Mouse (Mus musculus) lung, postnatal 25 days (tissue): ENCODE data around the gene Rab6b.
A peak's percentile ranks its signal among the peaks of the same experiment; 100 is the strongest.

ENCODE experiments used
- DNase-seq: peaks from one replicate; pipeline ENCODE4 v3.0.0; 2022; ENCODE audit warnings: low spot score

Gene Rab6b

GRCm38 (mm10) chr9:103205786-103206185 lies 94.2 kb downstream of the Rab6b start:
- DNase-seq, result no peak

GRCm38 (mm10) chr9:103207846-103208245 lies 96.3 kb downstream of the Rab6b start:
- peak; percentile 81 for DNase-seq

- no peak for DNase-seq
Measured at GRCm38 (mm10) chr9:103208802-103209423, 97.3 kb downstream of the Rab6b start.

- DNase-seq, result no peak
Measured at GRCm38 (mm10) chr9:103212654-103213420, 101.2 kb downstream of the Rab6b start.

- no peak for DNase-seq
Measured at GRCm38 (mm10) chr9:103213631-103214030, 102.0 kb downstream of the Rab6b start.

GRCm38 (mm10) chr9:103214281-103214680 lies 102.7 kb downstream of the Rab6b start:
- DNase-seq, result no peak

- DNase-seq, result no peak
Measured at GRCm38 (mm10) chr9:103224721-103225120, 113.1 kb downstream of the Rab6b start.

GRCm38 (mm10) chr9:103225464-103225863 lies 113.9 kb downstream of the Rab6b start:
- peak; percentile 37 for DNase-seq

GRCm38 (mm10) chr9:103226806-103227205 lies 115.2 kb downstream of the Rab6b start:
- DNase-seq, result no peak

- no peak for DNase-seq
Measured at GRCm38 (mm10) chr9:103227760-103228159, 116.2 kb downstream of the Rab6b start.

- DNase-seq, result no peak
Measured at GRCm38 (mm10) chr9:103228370-103229003, 116.9 kb downstream of the Rab6b start.

GRCm38 (mm10) chr9:103229037-103229867 lies 117.7 kb downstream of the Rab6b start:
- DNase-seq, result no peak

- DNase-seq, result peak; percentile 79
Measured at GRCm38 (mm10) chr9:103230151-103230951, 118.8 kb downstream of the Rab6b start, which contains the start of the genes Gm20425 and Trf. Gene Gm20425 (minus strand): TSS chr9:103230307. Gene Trf (minus strand): TSS chr9:103230444.

GRCm38 (mm10) chr9:103232232-103233005 lies 120.8 kb downstream of the Rab6b start:
- DNase-seq, result no peak

- DNase-seq, result no peak
Measured at GRCm38 (mm10) chr9:103233006-103233395, 121.4 kb downstream of the Rab6b start.

- DNase-seq, result no peak
Measured at GRCm38 (mm10) chr9:103234059-103234458, 122.5 kb downstream of the Rab6b start.

GRCm38 (mm10) chr9:103234565-103235165 lies 123.1 kb downstream of the Rab6b start:
- peak; percentile 56 for DNase-seq
